Mouse (Mus musculus) heart, adult 11 months (tissue): ENCODE measurements around the gene Mtmr11.
A peak's percentile ranks its signal among the peaks of the same experiment; 100 is the strongest.
"Not testable (repeated sequence)": the region's sequence is repeated elsewhere in the genome, so short reads cannot be mapped to it uniquely, and the experiment has no call there.

ENCODE experiments used
- DNase-seq: peaks from one replicate; pipeline ENCODE4 v3.0.0; 2022

Mtmr11 gene

GRCm38 (mm10) chr3:96172197-96173178, 10.7 kb downstream of the Mtmr11 start, which contains the start of gene Sf3b4:
Sf3b4 (plus strand) TSS chr3:96172332.
- DNase-seq, result peak; percentile 99

GRCm38 (mm10) chr3:96173185-96173584, 11.4 kb downstream of the Mtmr11 start:
- no peak for DNase-seq

- not testable (repeated sequence) for DNase-seq
Measured at GRCm38 (mm10) chr3:96174042-96174441, 12.2 kb downstream of the Mtmr11 start.

- DNase-seq, result no peak
Measured at GRCm38 (mm10) chr3:96175251-96175650, 13.4 kb downstream of the Mtmr11 start.

- DNase-seq, result no peak
Measured at GRCm38 (mm10) chr3:96178427-96178826, 16.6 kb downstream of the Mtmr11 start.

- no peak for DNase-seq
Measured at GRCm38 (mm10) chr3:96178902-96179301, 17.1 kb downstream of the Mtmr11 start.

- peak; percentile 96 for DNase-seq
Measured at GRCm38 (mm10) chr3:96179531-96179930, 17.7 kb downstream of the Mtmr11 start.

- peak; percentile 95 for DNase-seq
Measured at GRCm38 (mm10) chr3:96180727-96181477, 19.1 kb downstream of the Mtmr11 start, which contains the start of gene Sv2a. Sv2a (plus strand) TSS chr3:96181151.

GRCm38 (mm10) chr3:96181510-96182381, 19.9 kb downstream of the Mtmr11 start:
- DNase-seq, result no peak

GRCm38 (mm10) chr3:96182382-96182776, 20.6 kb downstream of the Mtmr11 start:
- no peak for DNase-seq

- no peak for DNase-seq
Measured at GRCm38 (mm10) chr3:96192977-96193376, 31.2 kb downstream of the Mtmr11 start.

- no peak for DNase-seq
Measured at GRCm38 (mm10) chr3:96194966-96195365, 33.2 kb downstream of the Mtmr11 start.

- DNase-seq, result no peak
Measured at GRCm38 (mm10) chr3:96195616-96196313, 34.0 kb downstream of the Mtmr11 start.

- DNase-seq, result no peak
Measured at GRCm38 (mm10) chr3:96196437-96197128, 34.8 kb downstream of the Mtmr11 start.

GRCm38 (mm10) chr3:96197129-96197749, 35.4 kb downstream of the Mtmr11 start:
- DNase-seq, result peak; percentile 99

- DNase-seq, result no peak
Measured at GRCm38 (mm10) chr3:96198181-96198580, 36.4 kb downstream of the Mtmr11 start.

- DNase-seq, result not testable (repeated sequence)
Measured at GRCm38 (mm10) chr3:96198601-96199251, 36.9 kb downstream of the Mtmr11 start.

- DNase-seq, result no peak
Measured at GRCm38 (mm10) chr3:96199731-96200130, 37.9 kb downstream of the Mtmr11 start.

GRCm38 (mm10) chr3:96207819-96208218, 46.0 kb downstream of the Mtmr11 start:
- no peak for DNase-seq

GRCm38 (mm10) chr3:96209242-96209641, 47.4 kb downstream of the Mtmr11 start:
- no peak for DNase-seq
